Mouse (Mus musculus) 416B (cell line): ENCODE results near the gene Naxd.
"Not testable (repeated sequence)": the region's sequence is repeated elsewhere in the genome, so short reads cannot be mapped to it uniquely, and the experiment has no call there.

Source experiments
- DNase-seq: peaks from one replicate; pipeline ENCODE4 v3.0.0; 2011; ENCODE audit warnings: low read depth

The Naxd gene

DNA sequence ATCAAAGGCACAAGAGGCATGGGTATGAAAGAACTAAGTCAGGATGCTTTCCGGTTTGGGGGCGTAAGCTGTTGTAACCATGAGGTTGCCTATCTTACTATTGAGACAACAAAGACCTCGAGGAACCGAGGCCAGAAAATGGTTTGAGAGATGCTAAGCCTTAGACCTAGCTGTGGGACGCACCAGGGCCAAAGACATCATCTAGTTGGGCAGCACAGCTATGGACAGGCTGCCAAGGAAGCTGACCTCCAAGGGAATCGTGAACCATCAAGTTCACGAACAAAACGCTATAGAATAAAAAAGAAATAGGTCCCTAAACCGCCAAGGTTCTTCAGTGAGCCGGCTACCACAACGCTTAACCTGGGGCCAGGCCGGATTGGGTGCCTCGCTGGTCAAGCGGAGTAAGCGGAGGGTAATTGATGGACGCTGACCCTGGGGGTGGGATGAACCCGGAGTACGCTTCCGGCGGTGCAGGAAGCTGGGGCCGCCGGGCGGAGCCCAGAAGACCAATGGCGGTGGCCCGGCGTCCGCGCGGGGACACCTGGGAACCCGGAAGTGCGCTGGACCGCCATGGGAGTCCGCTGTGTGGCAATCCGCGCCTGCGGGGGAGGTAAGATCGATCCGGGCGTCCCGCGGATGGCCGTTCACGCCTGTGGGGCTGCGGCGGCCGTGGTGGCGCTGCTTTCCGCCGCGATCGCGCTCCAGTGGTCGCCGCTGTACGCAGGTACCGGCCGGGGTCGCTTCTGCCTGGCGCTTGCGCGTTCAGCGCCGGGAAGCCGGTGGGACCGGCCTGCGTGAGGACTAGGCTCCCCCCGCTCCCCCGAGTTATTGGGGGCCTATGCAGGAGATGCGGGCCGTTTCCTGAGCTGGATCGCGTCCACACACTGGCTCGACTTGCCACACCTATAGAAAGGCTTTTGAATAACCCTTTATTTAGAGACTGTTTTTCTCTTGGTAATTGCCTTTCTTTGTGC, at the start of gene Naxd:
TSS of gene Naxd (plus strand) at position 490 of the 974 bp plus-strand sequence.
- peak; percentile 90 for DNase-seq

DNA sequence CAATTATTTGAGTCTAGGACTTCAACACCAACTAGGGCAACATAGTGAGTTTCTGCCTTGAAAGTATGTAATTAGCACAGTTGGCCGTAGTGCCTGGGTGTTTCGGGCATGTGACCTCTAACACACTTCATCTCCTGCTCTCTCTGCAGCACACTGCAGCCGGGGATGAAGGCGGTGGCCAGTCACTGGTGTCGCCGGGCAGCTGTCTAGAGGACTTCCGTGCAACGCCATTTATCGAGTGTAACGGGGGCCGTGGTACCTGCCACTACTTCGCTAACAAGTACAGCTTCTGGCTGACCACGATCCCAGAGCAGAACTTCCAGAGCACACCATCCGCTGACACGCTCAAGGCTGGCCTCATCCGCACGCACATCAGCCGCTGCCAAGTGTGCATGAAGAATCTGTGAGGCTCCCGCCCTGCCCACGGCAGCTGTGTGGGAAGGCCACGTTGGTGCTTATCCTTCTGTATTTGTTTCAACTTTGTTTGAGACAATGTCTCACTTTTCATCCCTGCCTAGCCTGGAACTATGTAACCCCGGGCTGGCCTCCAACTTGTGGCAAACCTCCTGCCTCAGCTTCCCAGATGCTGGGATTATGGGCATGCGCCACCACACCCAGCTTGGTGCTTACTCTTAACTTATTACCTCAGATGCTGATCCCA, 49.3 kb upstream of the Naxd start:
- DNase-seq = no peak

DNA sequence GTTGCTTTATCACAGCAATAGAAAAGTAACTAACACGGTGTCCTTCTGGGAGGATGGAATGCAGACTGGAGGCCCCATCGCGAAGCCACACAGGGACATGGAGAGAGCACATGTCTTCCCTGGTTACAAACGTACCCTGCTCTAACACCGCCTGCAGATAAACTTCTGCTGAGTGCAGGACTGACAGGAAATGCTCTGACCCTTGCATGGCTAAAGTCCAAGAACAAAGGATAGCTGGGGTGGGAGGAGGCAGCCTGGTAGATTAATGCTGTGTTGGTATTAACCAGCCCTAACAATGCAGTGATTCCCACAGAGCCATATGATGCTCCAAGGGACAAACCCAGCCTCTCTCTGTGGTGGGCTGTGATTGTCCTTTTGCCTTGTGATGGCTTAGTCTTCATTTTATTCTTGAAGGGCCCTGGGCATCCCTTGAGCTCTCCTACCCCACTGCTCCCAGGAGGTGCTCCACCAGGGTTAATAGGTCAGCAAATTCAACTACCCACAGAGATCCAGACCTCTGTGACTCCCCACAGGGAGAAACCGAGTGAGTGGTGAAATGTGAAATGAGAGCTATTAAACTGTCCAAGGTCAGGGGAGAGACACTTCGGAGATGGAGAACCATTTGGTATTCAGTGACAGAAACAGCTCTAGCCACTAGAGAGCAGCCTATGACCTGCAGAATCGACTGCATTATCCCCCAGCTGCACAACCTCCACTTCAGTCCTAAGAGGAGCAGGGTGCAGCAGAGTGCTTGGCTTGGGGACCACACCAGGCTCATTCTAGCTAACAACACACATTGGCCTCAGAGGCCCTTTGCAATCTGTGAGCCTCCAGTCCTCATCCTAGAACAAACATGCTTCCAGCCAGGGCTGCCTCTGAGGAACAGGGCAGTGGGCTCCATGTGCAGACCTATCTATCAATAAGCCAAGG, 46.9 kb upstream of the Naxd start:
- DNase-seq = peak; percentile 69

DNA sequence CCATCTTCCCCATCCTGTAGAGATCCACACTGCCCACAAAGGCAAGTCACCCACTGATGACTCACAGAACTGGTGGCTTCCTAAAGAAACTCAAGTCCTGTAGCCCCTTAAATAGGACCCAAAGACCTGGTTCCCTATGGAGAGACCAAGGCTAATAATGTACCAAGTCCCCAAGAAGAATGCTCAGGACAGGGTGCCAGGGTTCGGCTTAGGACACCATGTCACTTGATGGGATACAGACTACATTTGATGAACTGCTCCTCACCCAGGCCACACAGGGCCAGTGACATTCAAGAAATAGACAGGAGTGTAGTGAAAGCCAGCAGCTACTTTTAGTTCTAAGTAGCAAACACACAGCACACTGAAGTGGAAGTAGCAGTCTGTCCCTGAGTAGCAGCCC, 45.2 kb upstream of the Naxd start:
- peak; percentile 61 for DNase-seq

DNA sequence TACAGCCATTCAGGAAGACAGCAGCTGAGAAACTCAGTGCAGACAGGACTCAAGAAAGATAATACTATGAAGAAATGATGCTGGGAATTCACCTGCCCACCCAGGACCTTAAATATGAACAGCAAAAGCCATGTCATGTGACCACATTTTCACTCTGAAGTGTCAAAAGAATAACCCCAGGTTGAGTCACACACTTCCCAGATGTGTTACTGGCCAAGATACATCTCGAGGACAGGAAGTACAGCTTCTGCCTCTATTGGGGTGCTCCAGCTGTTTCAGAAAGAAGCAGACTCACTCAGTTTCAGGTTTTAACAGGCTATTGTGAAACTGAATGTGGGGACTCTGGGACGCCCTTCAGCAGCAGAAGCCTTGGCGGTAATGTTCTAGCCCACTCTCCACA, 44.7 kb upstream of the Naxd start:
- peak; percentile 86 for DNase-seq

DNA sequence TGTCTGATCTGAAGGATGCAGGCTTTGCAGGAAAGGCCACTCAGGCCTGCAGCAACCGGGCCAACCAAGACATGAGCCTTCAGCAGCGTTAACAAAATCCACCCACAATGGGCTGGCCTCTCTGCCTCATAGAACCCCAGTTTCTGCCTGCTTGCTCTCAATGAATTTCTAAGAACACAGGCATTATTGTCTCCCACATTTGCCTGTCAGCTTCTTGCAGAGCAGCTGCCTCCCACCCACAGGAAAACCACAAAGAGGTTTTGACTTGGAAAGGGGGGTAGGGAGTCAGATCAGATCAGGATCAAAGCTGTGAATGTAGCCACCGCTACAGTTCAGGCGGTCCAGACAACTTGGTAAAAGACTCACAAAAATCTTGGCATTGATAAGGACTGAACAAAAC, 44.3 kb upstream of the Naxd start:
- peak; percentile 84 for DNase-seq

DNA sequence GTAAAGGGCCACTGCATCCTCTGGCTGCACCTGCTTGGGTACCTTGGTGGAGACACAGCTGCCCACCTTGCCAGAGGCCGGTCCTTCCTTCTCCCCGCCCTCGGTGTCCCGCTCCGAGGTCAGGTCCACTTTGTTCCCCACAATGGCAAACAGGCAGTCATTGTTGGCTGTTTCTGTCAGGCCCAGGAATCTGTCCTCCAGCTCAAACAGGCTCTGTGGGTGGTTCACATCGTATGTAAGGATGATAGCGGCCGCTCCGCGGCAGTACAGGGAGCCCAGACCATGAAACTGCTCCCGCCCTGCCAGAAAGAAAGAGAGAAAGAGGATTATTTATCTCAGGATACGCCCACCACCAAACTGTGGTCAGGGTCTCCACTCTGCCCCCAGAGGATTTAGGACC, 43.1 kb upstream of the Naxd start:
- no peak for DNase-seq

DNA sequence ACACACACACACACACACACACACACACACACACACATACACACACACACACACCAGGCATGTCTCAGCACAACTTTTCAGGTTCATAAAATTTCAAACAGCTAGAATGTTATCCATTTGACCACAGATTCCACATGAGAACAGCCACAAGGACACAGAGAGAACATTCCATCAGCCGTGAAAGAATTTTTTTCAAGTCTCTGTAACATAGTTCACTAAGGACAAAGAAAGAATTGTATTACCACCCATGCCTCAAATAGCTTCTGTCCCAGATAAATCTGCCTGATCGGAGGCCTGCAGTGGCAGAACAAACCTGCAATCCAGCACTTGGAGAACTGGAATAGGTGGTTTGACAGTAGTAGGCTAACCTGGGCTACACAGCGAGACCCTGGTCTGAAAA, 40.0 kb upstream of the Naxd start:
- no peak for DNase-seq

DNA sequence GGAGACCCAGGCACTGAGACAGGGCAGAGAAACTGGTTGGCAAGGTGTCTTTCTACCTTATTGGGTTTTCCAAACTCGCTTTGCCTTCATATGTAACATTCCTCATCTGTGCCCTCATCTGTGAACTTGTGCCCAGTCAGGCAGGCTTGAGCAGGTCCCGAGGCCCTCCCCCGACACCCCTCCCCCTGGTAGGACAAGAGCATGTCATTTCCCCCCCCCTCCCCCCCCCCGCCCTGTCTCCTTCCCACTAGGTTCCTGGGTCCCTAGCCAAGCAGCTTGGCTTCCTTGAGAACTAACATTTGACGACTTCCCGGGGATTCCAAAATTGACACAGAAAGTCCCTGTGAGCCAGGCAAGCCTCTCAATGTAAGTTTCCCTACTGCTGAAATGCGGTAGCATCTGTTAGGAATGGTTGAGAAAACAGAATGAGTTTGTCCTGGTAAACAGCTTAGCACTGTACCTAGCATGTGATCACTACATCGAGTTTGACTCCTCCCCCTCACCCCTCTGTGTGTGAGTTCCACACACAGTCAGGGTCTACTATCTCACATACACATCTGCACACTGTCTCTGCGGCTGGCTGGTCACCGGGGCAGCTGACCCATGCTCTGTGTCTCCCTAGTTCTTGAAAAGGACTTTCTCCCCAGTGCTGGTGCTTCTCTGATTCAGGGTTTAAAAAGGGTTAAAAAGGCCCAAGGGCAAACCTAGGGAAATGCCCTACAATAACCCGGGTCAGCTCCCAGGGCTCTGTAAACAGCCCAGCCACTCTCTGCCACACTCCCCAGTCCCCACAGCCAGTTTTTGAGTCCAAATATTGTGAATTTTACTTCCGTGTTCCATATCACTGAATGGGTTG, 39.1 kb upstream of the Naxd start:
- peak; percentile 19 for DNase-seq

DNA sequence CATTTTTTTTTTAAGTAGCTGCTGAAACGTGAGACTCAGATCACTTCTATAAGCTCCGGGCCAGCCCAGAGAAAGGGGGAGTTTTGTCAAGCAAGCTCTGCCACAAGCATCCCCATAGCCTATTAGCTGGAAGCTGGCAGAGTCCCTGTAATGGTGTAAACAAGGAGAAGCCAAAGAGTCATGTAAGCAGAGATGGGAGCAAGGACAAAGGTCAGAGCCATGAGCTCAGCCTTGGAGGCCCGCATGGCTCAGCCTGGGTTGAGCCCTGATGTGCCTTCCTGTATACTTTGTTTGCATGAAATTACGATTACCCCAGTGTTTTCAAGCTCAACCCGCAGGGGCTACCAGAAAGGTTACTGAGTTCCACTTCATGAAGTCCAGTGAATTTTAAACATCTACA, 38.3 kb upstream of the Naxd start:
- DNase-seq = no peak

DNA sequence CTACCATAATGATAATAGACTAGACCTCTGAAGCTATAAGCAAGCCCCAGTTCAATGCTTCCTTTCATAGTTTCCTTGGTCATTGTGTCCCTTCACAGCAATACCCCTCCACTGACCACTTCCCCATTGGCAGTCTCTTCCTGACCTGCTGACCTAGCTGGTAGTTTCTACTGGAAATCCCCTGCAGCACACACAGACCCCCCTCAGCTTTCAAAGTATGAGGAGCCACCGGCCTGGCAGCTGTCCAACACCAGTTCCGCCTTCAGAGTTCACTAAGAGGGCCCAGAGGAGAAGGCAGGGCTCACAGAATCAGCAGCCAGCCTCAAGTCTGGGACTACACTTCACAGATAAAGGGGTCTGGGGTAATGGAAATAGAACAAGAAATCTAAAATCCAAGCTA, 36.4 kb upstream of the Naxd start:
- peak; percentile 57 for DNase-seq

DNA sequence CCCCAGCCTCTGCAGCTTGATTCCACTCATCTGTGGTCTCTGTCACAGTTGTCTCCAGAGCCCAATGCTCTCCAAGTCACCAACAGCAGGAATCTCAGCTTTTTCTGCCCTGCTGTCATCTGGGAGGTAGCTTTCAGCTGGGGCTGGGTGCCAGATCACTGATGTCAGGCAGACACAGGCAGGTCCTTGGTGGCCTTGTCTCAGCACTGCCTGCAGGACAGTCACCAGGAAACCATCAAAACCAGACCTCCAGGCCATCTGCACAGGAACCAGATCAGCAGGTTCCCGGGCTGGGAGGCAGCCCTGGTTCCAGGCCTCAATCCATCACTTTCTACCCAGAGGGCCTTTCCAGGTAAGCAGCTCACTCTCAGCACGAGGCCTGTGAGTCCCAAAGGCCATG, 35.5 kb upstream of the Naxd start:
- DNase-seq = no peak

DNA sequence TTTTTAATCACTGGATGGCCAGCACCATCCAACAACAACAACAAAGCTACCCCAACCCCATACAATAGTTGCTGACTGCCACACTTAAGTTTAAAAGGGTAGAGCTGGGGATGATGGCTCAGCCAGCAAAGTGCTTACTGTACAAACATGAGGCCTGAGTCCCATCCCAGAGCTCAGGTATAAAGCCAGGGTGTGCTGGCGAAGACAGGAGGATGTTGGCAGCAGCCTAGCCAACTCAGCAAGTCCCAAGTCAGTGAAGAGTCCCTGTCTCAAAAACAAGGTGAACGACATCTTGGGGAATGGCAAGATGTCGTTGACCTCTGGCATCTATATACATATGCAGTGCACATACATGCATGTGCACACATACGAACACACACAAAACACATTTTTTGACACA, 34.7 kb upstream of the Naxd start:
- DNase-seq = no peak

DNA sequence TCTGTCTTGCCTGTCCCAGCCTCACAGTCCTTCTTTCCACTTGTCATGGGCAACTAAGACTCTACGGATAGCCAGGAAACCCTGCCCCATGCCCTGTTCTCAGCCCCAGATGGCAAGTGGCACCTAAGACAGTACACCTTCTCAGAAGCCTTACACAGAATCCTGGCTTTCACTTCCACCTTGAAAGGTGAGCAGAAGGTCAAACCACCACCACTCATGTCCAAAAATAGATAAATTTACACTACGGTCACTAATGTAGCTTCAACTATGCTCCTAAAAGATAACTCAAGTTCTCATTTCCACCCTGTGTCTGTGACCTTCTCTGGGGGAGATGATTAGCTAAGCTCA, 33.8 kb upstream of the Naxd start:
- no peak for DNase-seq

DNA sequence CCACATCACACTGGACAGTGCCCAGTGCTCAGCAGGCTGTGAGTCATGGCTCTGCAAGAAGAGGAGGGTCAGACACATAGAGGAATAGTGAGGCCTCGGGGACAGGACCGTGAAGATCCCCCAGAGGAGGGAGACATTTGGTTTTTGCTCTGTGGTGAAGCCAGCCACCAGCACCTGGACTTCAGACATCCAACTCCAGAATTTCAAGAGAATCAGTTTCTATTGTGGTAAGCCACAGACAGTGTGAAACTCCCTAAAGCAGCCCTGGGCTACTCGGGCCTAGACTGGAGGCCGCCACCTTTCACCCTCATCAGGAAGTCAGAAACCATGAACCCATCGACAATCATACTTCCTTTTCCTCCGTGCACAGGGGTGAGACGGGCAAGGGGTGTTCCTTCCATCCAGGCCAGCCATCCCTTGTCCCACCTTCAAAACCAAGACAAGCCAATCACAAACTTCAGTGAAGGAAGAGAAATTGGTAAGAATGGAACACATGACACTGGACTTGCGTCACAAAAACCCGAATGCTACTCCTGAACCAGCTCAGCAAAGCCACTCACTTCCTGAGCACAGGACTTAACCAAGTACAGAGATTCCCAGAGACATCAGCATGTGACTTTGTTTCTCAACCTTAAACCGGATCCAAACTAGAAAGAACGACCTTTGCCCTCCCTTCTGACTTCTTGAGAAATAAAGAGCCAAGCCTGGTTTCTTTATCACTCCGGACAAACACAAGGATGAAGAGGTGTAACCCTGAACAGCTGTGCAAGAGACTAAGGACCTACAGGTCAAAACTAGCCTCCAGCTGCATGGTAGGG, 33.2 kb upstream of the Naxd start:
- peak; percentile 94 for DNase-seq

DNA sequence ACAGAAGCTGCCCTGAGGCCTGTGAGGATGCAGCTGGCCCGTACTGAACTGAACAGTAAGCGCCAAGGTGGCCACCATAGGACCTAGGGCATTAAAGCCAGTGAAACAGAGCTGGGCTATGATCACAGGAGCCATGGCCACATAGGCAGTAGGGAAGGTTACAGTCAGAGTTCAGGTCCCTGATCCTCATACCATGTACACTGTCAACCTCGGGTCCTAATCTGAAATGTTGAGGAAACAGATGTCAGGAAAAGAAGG, 32.7 kb upstream of the Naxd start:
- no peak for DNase-seq

DNA sequence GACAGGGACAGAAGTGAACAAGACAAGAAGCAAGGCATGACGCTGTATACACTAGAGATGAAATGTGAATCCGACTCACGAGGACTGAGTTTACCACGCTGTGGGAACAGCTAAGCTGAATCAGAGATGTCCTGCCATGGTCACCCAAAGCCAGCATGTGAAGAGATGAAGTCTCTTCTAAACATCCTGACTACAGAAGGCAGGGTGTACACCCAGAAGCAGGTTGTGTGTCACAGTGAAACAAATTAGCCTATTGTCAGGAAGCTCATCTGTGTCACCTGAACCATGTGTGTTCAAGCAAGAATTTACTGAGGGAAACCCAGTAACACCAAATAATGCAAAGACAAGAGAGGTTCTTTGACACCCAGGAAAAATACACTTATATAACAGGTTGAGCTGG, 31.7 kb upstream of the Naxd start:
- no peak for DNase-seq

DNA sequence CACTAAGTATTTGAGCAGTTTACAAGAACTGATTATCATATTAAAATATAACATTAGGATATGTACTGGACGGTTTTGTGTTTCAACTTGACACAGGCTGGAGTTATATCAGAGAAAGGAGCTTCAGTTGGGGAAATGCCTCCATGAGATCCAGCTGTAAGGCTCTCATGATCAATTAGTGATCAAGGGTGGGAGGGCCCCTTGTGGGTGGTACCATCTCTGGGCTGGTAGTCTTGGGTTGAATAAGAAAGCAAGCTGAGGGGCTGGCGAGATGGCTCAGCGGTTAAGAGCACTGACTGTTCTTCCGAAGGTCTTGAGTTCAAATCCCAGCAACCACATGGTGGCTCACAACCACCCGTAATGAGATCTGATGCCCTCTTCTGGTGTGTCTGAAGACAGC, 30.8 kb upstream of the Naxd start:
- not testable (repeated sequence) for DNase-seq

DNA sequence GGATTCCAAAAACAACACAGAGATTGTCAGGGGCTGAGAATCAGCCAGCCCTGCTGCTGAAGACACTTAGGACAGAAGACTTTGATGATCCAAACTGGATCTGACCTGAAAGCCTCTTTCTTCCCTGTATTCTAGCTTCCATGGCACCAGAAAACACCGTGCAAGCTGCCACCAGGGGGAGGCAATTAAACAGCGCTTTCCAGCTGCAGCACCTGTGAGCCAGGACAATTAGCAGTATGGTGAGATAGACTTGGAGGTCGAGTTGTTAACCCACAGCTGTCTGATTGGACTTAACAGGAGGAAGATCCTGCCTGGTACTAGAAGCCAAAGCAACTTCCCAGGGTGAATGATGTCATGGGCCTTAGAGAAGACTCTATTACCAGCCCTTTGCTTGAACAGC, 28.2 kb upstream of the Naxd start:
- peak; percentile 37 for DNase-seq

DNA sequence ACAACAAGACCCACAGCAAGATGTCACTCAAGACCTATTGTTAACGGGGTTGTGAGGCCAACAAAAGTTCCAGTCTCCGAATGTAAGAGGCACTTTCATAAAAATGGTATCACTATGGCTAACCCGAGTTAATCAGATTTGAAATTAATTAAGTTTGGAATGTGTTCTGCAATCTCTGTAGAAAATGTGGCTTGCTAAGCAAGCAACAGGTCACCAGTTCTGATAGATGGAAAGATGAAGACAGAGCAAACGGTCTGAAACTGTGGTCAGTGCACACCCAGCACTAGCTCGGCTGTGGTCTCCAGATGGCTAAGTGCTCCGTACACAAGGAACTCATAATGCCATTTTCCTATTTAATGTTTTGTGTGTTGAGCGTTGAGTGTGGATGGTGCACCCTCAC, 26.6 kb upstream of the Naxd start:
- no peak for DNase-seq

DNA sequence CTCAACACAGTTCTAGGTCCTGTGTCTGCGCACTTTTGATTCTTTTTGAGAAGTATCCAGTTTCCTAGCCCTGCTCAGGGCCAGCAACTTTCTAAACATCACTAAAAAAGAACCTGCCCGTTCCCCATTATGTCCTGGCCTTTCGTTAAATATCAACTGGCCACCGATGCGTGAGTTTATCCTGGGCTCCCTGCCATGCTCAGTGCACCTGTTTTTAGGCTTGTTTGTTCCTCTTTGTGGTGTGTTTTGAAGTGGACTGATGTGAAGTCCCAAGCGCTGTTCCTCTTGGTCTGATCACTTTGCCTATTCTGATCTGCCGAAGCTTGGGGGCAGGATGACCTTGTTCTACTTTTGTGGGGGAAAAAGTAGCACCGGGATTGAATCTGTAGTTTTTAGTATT, 26.0 kb upstream of the Naxd start:
- no peak for DNase-seq
